In the genomic region with DNA sequence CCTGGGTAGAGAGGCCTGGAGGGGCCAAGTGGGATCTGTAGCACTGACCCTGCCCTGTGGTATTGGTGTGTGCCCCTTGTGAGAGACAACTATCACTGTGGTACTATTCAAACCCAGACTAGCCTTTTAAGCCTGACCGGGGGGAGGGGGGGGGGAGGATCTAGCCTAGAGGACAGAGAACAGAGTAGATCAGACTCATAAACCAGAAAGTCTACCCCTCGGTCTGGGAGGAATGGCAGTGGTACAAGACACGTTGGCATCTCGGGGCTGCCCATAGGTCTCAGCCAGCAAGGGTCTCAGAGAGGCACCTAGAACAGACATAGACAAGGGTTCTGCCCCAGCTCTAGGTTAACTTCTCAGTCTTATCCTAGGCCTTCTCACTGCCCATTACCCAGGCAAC, we compare ENCODE assay signal across 7 mouse cellular contexts. TPM values are rescaled to one million over a fixed set of nuclear protein-coding genes. Genes with fewer than 3 reads are reported as not detected.
DNase-seq lines count a peak whose midpoint lies in the region; ATAC-seq and TF ChIP-seq lines count a peak whose summit lies in the region.

No protein-coding gene starts in this region.

- no peak for TF ChIP-seq CTCF in stomach, postnatal 0 days (IDR thresholded peaks at IDR 0.05; ENCODE audit: low read depth)

- no peaks in the 10 kb centered on the region for H3K9me3 ChIP-seq in forebrain, embryonic 10.5 days
- H3K9me3 ChIP-seq in liver, embryonic 11.5 days (ENCODE audit: control insufficient read depth, low read length): no peaks in the 10 kb centered on the region
- no peaks in the 10 kb centered on the region for H3K9me3 ChIP-seq in stomach, postnatal 0 days (ENCODE audit: control insufficient read depth, low read length)

- peak; percentile 20 for DNase-seq in retina, embryonic 14.5 days (ENCODE audit: low spot score)
- no peak for DNase-seq in retina, postnatal 1 day
- no peak for DNase-seq in forebrain, embryonic 10.5 days (ENCODE audit: extremely low spot score, low spot score)
- no peak for DNase-seq in liver, embryonic 11.5 days (ENCODE audit: low spot score)
- no peak for DNase-seq in stomach, postnatal 0 days (ENCODE audit: low spot score)
- DNase-seq in adrenal gland, postnatal 36 days: no peak
- DNase-seq in right cerebral cortex, adult 2 months (ENCODE audit: low spot score in 2 of 2): no peak

- no peak for ATAC-seq in liver, embryonic 11.5 days (replicated peaks; ENCODE audit: low FRiP score)
- ATAC-seq in stomach, postnatal 0 days (ENCODE audit: low FRiP score, low TSS enrichment): no peak

- H3K27ac ChIP-seq in forebrain, embryonic 10.5 days: peak overlapping the region; percentile 95
- peak overlapping the region; percentile 97 for H3K27ac ChIP-seq in liver, embryonic 11.5 days (ENCODE audit: low read depth, low read length)
- H3K27ac ChIP-seq in stomach, postnatal 0 days (replicated peaks): no peak overlapping the region; the same call in 1 of the 2 replicates

- peaks cover 51% of the 10 kb centered on the region for H3K4me1 ChIP-seq in forebrain, embryonic 10.5 days
- H3K4me1 ChIP-seq in liver, embryonic 11.5 days (replicated peaks; ENCODE audit: control insufficient read depth, insufficient read depth, low read length): peaks cover 41% of the 10 kb centered on the region
- peaks cover 5% of the 10 kb centered on the region; the same call in 1 of the 2 replicates for H3K4me1 ChIP-seq in stomach, postnatal 0 days (replicated peaks; ENCODE audit: control insufficient read depth, insufficient read depth)

- no peak for TF ChIP-seq EP300 in stomach, postnatal 0 days (optimal IDR thresholded peaks at IDR 0.05)

- H3K36me3 ChIP-seq in forebrain, embryonic 10.5 days (replicated peaks): peaks cover 2% of the 10 kb centered on the region; the same call in 1 of the 2 replicates
- H3K36me3 ChIP-seq in liver, embryonic 11.5 days (ENCODE audit: control insufficient read depth, insufficient read depth, low read length): no peaks in the 10 kb centered on the region; the same call in 1 of the 2 replicates
- H3K36me3 ChIP-seq in stomach, postnatal 0 days (ENCODE audit: control insufficient read depth, insufficient read depth, low read length): no peaks in the 10 kb centered on the region

- WGBS in forebrain, embryonic 10.5 days: 50% methylated on average over 4 of the region's 4 CpGs
- WGBS in liver, embryonic 11.5 days: 38% methylated on average over 4 of the region's 4 CpGs
- WGBS in stomach, postnatal 0 days: 21% methylated on average over 4 of the region's 4 CpGs

- H3K4me2 ChIP-seq in liver, embryonic 11.5 days: peak overlapping the region; percentile 91
- peak overlapping the region; percentile 71 for H3K4me2 ChIP-seq in stomach, postnatal 0 days (replicated peaks; ENCODE audit: low read depth)

- peak overlapping the region; percentile 95 for H3K9ac ChIP-seq in liver, embryonic 11.5 days (ENCODE audit: low read depth, low read length)
- peak overlapping the region; percentile 76 for H3K9ac ChIP-seq in stomach, postnatal 0 days (ENCODE audit: low read length)

- H3K27me3 ChIP-seq in forebrain, embryonic 10.5 days (ENCODE audit: poor library complexity, severe bottlenecking): no peaks in the 10 kb centered on the region
- no peaks in the 10 kb centered on the region for H3K27me3 ChIP-seq in liver, embryonic 11.5 days (replicated peaks; ENCODE audit: control insufficient read depth, insufficient read depth, low read length)
- no peaks in the 10 kb centered on the region for H3K27me3 ChIP-seq in stomach, postnatal 0 days (ENCODE audit: control insufficient read depth, insufficient read depth, low read length)

- peak overlapping the region; percentile 83 for H3K4me3 ChIP-seq in forebrain, embryonic 10.5 days
- H3K4me3 ChIP-seq in liver, embryonic 11.5 days (ENCODE audit: low read depth, low read length): peak overlapping the region; percentile 83
- H3K4me3 ChIP-seq in stomach, postnatal 0 days (ENCODE audit: low read depth, low read length): peak overlapping the region; percentile 66

RNA-seq across cellular contexts. Expression of a gene that starts 3.3 kb away (rescaled TPM):
- polyA plus RNA-seq in forebrain, embryonic 10.5 days (2016; fragmentation: Nextera tagmentation; extraction: Ambion mirVana): 14.5 and 15.0 TPM in 2 replicates
- 34.8 and 40.1 TPM in 2 replicates for polyA plus RNA-seq in liver, embryonic 11.5 days (2014; fragmentation: Nextera tagmentation; extraction: Ambion mirVana)
- polyA plus RNA-seq in stomach, postnatal 0 days (2015; fragmentation: Nextera tagmentation; extraction: Ambion mirVana): 14.6 and 14.7 TPM in 2 replicates
- total RNA-seq in adrenal gland, postnatal 36 days (2021): 10 to 100 TPM; 28.6 to 48.4 TPM
